Mouse (Mus musculus): ENCODE data around the gene Morn2. TPM values are rescaled to one million over a fixed set of nuclear protein-coding genes. Genes with fewer than 3 reads are reported as not detected.

Gene Morn2
- polyA plus RNA-seq, 1 experiment from 2014 or later: 38.8 TPM

- no peaks in the 10 kb centered on the region for H3K27me3 ChIP-seq (ENCODE audit: insufficient read depth, low read length)
- H3K36me3 ChIP-seq (ENCODE audit: insufficient read depth, low read length): no peaks in the 10 kb centered on the region
- peak; percentile 51 for TF ChIP-seq CTCF (IDR thresholded peaks at IDR 0.05; ENCODE audit: low read depth)
- DNase-seq (ENCODE audit: low spot score) (no peak), ATAC-seq (replicated peaks; ENCODE audit: low FRiP score, low read depth) (no peak)
- no peaks in the 10 kb centered on the region for H3K4me1 ChIP-seq (replicated peaks; ENCODE audit: insufficient read depth, low read length)
- WGBS: 82% methylated on average over 2 of the region's 2 CpGs
- H3K27ac ChIP-seq: no peak overlapping the region
- H3K4me3 ChIP-seq (replicated peaks; ENCODE audit: low read depth, low read length): no peak overlapping the region
- H3K4me2 ChIP-seq (ENCODE audit: low read length): no peak overlapping the region
- H3K9ac ChIP-seq (ENCODE audit: low read depth, low read length): no peak overlapping the region
- no peaks in the 10 kb centered on the region for H3K9me3 ChIP-seq (replicated peaks; ENCODE audit: low read length)
Measured at GRCm38 (mm10) chr17:80332386-80332785, 42.4 kb downstream of the Morn2 start.

GRCm38 (mm10) chr17:80345277-80345676 lies 55.3 kb downstream of the Morn2 start:
- Histone ChIP-seq H3K36me3 (ENCODE audit: insufficient read depth, low read length) (no peaks in the 10 kb centered on the region), H3K9ac (ENCODE audit: low read depth, low read length) (no peak overlapping the region), H3K27ac (no peak overlapping the region), H3K9me3 (replicated peaks; ENCODE audit: low read length) (no peaks in the 10 kb centered on the region), H3K27me3 (ENCODE audit: insufficient read depth, low read length) (no peaks in the 10 kb centered on the region), H3K4me2 (ENCODE audit: low read length) (no peak overlapping the region), H3K4me1 (replicated peaks; ENCODE audit: insufficient read depth, low read length) (0 out of 2 replicates have a peak, but pooled peaks cover 4% of the 10 kb centered on the region), H3K4me3 (replicated peaks; ENCODE audit: low read depth, low read length) (no peak overlapping the region)
- peak; percentile 59 for TF ChIP-seq CTCF (IDR thresholded peaks at IDR 0.05; ENCODE audit: low read depth)
- 74% methylated on average over 4 of the region's 4 CpGs for WGBS
- DNase-seq (ENCODE audit: low spot score) (peak; percentile 57), ATAC-seq (replicated peaks; ENCODE audit: low FRiP score, low read depth) (no peak)

- no peak for TF ChIP-seq CTCF (IDR thresholded peaks at IDR 0.05; ENCODE audit: low read depth)
- no peak overlapping the region for H3K4me3 ChIP-seq (replicated peaks; ENCODE audit: low read depth, low read length)
- H3K36me3 ChIP-seq (ENCODE audit: insufficient read depth, low read length): no peaks in the 10 kb centered on the region
- no peak for ATAC-seq (replicated peaks; ENCODE audit: low FRiP score, low read depth)
- no peaks in the 10 kb centered on the region for H3K9me3 ChIP-seq (replicated peaks; ENCODE audit: low read length)
- H3K27ac ChIP-seq: no peak overlapping the region
- 34% methylated on average over 11 of the region's 11 CpGs for WGBS
- H3K4me1 ChIP-seq (replicated peaks; ENCODE audit: insufficient read depth, low read length): 0 out of 2 replicates have a peak, but pooled peaks cover 4% of the 10 kb centered on the region
- H3K4me2 ChIP-seq (ENCODE audit: low read length): no peak overlapping the region
- no peak for DNase-seq (ENCODE audit: low spot score)
- H3K9ac ChIP-seq (ENCODE audit: low read depth, low read length): no peak overlapping the region
- no peaks in the 10 kb centered on the region for H3K27me3 ChIP-seq (ENCODE audit: insufficient read depth, low read length)
Measured at GRCm38 (mm10) chr17:80346591-80347125, 56.7 kb downstream of the Morn2 start.

Other genes with a start within 250 kb of the Morn2 start
- 42.2 and 48.0 TPM in 2 replicates for gene Hnrnpll, start 227.9 kb upstream of the Morn2 start, polyA plus RNA-seq (2015; fragmentation: Nextera tagmentation; extraction: Ambion mirVana)
- gene Galm, start 162.7 kb upstream of the Morn2 start, polyA plus RNA-seq (2015; fragmentation: Nextera tagmentation; extraction: Ambion mirVana): 25.4 and 29.7 TPM in 2 replicates
- 422 and 451 TPM in 2 replicates for gene Srsf7, start 82.9 kb upstream of the Morn2 start, polyA plus RNA-seq (2015; fragmentation: Nextera tagmentation; extraction: Ambion mirVana)
- gene Ttc39d, start 82.7 kb upstream of the Morn2 start, polyA plus RNA-seq (2015; fragmentation: Nextera tagmentation; extraction: Ambion mirVana): not detected in 2 replicates
- 29.7 and 32.1 TPM in 2 replicates for gene Gemin6, start 65.8 kb upstream of the Morn2 start, polyA plus RNA-seq (2015; fragmentation: Nextera tagmentation; extraction: Ambion mirVana)
- 7.9 and 8.0 TPM in 2 replicates for gene Dhx57, start 273 bp downstream of the Morn2 start, polyA plus RNA-seq (2015; fragmentation: Nextera tagmentation; extraction: Ambion mirVana)
- 1.4 and 2.3 TPM in 2 replicates for gene Arhgef33, start 17.2 kb downstream of the Morn2 start, polyA plus RNA-seq (2015; fragmentation: Nextera tagmentation; extraction: Ambion mirVana)
- gene Gm10190, start 83.3 kb downstream of the Morn2 start, polyA plus RNA-seq (2015; fragmentation: Nextera tagmentation; extraction: Ambion mirVana): 2.6 and 2.8 TPM in 2 replicates
- gene Sos1, start 190.2 kb downstream of the Morn2 start, polyA plus RNA-seq (2015; fragmentation: Nextera tagmentation; extraction: Ambion mirVana): 4.3 and 4.8 TPM in 2 replicates